Mouse (Mus musculus): ENCODE data around the gene Ece1. TPM values are rescaled to one million over a fixed set of nuclear protein-coding genes. Genes with fewer than 3 reads are reported as not detected.

Ece1 gene
- polyA plus RNA-seq (2016; fragmentation: Nextera tagmentation; extraction: Ambion mirVana): 20.1 and 38.1 TPM in 2 replicates

DNA sequence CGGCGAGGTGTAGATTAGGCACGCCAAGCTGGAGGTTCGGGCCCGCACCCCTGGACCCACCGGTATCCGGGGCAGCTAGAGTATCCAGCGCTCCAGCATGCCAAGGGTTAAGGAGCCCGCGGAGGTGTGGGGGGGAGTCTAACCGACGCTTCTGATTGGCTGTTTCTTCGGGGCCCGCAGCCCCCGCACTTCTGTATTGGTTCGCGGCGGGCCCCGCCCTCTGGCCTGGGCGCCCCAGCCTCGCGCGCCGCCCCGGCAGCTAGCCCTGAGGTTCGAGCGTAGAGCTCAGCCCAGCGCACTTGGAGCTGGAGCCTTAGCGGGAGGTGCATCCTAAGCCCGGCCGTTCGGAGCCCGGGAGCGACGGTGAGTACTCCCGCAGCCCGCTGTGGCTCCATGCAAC is at the start of gene Ece1:
TSS of gene Ece1 (plus strand) at position 219 of the 400 bp plus-strand sequence.
- H3K9me3 ChIP-seq (replicated peaks): no peaks in the 10 kb centered on the region
- peak within 1 kb of the TSS; percentile 45; the same call in 1 of the 2 replicates for H3K27ac ChIP-seq
- peak within 1 kb of the TSS; percentile 81 for H3K9ac ChIP-seq
- peak; percentile 93 for ATAC-seq (ENCODE audit: low FRiP score)
- H3K4me1 ChIP-seq: peaks cover 53% of the 10 kb centered on the region
- peak within 1 kb of the TSS; percentile 78 for H3K4me3 ChIP-seq
- 0% methylated on average over 36 of the region's 37 CpGs for WGBS
- H3K4me2 ChIP-seq (replicated peaks): peak within 1 kb of the TSS; percentile 86
- H3K36me3 ChIP-seq: no peaks in the 10 kb centered on the region
- no peaks in the 10 kb centered on the region for H3K27me3 ChIP-seq

DNA sequence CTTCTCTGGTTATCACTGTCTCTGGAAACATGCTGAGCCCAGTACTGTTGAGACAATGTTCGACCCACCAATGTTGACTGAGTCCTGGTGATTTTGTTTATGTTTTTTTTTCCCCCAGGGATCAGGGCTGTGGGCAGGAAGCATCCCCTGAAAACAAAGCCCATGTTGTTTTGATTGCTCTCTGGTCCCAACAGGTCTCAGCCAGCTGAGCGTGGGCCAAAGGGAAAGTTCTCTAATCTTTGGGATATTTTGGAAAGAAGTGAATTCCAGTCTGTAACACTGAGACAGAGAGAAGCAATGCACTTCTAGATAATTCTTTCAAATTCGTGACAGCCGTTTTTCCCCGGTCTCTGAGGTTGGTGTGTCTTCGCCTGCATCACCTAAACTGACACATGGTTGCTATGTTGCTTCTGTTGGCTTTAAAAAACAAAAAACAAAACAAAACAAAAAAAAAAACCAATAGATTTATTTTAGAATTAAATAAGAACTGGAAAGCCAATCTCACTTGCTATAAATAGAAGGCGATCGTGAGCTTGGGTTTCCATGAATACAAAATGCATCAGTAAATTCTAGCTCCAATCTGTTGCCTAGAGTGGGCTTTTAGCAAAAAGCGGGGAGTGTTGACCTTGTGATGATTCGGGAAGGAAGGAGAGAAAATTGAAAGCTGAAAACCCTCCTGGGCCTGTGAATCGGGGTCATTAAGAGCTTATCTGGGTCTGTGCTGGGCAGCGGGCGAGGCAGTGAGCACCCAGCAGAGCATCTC is 48.9 kb upstream of the Ece1 start:
- no peak for ATAC-seq (ENCODE audit: low FRiP score)
- Histone ChIP-seq H3K4me3 (no peak overlapping the region), H3K9ac (no peak overlapping the region), H3K9me3 (replicated peaks) (no peaks in the 10 kb centered on the region), H3K27ac (no peak overlapping the region), H3K36me3 (no peaks in the 10 kb centered on the region), H3K4me1 (peaks cover 5% of the 10 kb centered on the region; the same call in 1 of the 2 replicates), H3K27me3 (0 out of 2 replicates have a peak, but pooled peaks cover 6% of the 10 kb centered on the region), H3K4me2 (replicated peaks) (no peak overlapping the region)
- 66% methylated on average over 13 of the region's 13 CpGs for WGBS

DNA sequence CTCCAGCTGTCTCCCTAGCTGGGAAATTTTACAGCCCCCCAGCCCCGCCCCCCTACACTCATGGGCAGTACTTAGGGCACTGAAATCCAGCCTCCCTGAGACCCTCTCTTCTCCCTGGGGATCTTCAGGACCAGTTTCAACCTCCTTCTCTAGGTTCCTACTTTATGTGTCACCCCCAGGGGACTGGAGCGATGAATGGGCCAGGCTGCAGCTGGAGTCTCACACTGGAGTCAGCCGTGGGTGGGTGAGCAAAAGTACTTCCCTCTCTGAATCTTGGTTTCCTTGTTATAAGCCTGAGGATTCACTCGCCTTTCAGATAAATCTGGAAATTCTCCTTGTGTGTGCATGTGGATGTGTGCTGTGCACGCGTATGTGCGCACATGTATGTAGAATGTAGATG is 47.9 kb upstream of the Ece1 start:
- H3K9me3 ChIP-seq (replicated peaks): no peaks in the 10 kb centered on the region
- no peak overlapping the region for H3K9ac ChIP-seq
- H3K4me3 ChIP-seq: no peak overlapping the region
- ATAC-seq (ENCODE audit: low FRiP score): no peak
- H3K36me3 ChIP-seq: no peaks in the 10 kb centered on the region
- H3K4me1 ChIP-seq: peaks cover 5% of the 10 kb centered on the region; the same call in 1 of the 2 replicates
- 0 out of 2 replicates have a peak, but pooled peaks cover 6% of the 10 kb centered on the region for H3K27me3 ChIP-seq
- no peak overlapping the region for H3K27ac ChIP-seq
- no peak overlapping the region for H3K4me2 ChIP-seq (replicated peaks)
- WGBS: 77% methylated on average over 7 of the region's 7 CpGs

DNA sequence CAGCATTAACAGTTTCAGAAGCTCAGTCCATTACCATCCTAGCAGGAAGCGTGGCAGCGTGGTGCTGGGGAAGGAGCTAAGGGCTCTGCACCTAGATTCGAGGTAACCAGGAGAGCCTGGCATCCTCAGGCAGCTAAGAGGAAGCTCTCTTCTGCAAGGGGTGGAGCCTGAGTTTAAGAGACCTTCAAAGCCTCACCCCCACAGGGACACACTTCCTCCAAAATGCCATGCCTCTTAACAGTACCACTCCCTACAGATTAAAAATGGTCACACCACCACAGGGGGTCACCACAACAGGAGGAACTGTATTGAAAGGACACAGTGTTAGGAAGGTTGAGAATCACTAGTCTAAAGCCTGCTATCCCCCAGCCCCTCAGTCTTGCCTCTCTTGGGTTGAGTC is 46.6 kb upstream of the Ece1 start:
- WGBS: 78% methylated on average over 3 of the region's 3 CpGs
- Histone ChIP-seq H3K27me3 (no peaks in the 10 kb centered on the region), H3K36me3 (no peaks in the 10 kb centered on the region), H3K9ac (no peak overlapping the region), H3K4me1 (peaks cover 8% of the 10 kb centered on the region), H3K4me2 (replicated peaks) (no peak overlapping the region), H3K4me3 (no peak overlapping the region), H3K9me3 (replicated peaks) (peaks cover 4% of the 10 kb centered on the region; the same call in 1 of the 2 replicates), H3K27ac (no peak overlapping the region)
- no peak for ATAC-seq (ENCODE audit: low FRiP score)

DNA sequence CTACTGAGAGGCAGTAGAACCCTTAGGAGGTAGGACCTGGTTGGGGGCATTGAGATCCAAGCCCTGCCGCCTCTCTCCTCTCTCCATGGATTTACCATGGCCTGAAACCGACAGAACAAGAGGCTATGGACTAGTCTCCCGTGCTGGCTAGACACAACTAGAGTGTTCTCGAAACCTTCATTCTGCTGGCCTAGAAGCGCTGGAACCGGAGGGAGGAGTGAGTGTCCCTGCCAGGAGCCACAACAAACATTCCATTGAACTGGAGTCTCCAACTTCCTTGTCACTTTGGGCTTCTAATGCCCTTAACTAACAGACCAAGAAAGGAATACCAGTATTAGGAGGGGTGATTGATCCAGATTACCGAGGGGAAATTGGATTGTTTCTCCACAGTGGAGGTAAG is 45.8 kb upstream of the Ece1 start:
- H3K9ac ChIP-seq: no peak overlapping the region
- no peak for ATAC-seq (ENCODE audit: low FRiP score)
- no peak overlapping the region for H3K4me2 ChIP-seq (replicated peaks)
- H3K4me1 ChIP-seq: peaks cover 8% of the 10 kb centered on the region
- H3K27me3 ChIP-seq: no peaks in the 10 kb centered on the region
- peaks cover 4% of the 10 kb centered on the region; the same call in 1 of the 2 replicates for H3K9me3 ChIP-seq (replicated peaks)
- WGBS: 75% methylated on average over 7 of the region's 7 CpGs
- H3K27ac ChIP-seq: no peak overlapping the region
- no peaks in the 10 kb centered on the region for H3K36me3 ChIP-seq
- no peak overlapping the region for H3K4me3 ChIP-seq

DNA sequence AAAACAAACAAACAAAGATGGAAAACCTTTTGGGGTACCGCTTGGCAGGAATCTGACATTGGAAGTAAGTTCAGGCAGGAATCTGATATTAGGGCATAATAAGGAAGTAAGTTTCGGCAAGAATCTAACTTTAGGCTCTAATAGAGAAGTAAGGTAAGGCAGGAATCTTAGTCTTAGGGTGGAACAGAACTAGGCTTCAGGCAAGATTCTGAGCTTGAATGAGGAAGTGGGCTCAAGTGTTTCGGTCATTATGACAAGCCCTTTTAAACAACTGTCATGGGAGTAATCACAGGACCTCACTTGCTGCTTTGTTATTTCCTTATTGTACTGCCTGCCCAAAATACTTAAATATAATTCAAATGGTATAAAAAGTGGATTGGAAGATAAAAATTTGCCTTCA is 43.7 kb upstream of the Ece1 start:
- H3K27ac ChIP-seq: no peak overlapping the region
- no peak overlapping the region for H3K9ac ChIP-seq
- H3K4me3 ChIP-seq: no peak overlapping the region
- H3K4me2 ChIP-seq (replicated peaks): no peak overlapping the region
- H3K36me3 ChIP-seq: no peaks in the 10 kb centered on the region
- ATAC-seq (ENCODE audit: low FRiP score): no peak
- 96% methylated on average over 3 of the region's 3 CpGs for WGBS
- H3K4me1 ChIP-seq: peaks cover 8% of the 10 kb centered on the region
- no peaks in the 10 kb centered on the region for H3K27me3 ChIP-seq
- H3K9me3 ChIP-seq (replicated peaks): peaks cover 4% of the 10 kb centered on the region; the same call in 1 of the 2 replicates

DNA sequence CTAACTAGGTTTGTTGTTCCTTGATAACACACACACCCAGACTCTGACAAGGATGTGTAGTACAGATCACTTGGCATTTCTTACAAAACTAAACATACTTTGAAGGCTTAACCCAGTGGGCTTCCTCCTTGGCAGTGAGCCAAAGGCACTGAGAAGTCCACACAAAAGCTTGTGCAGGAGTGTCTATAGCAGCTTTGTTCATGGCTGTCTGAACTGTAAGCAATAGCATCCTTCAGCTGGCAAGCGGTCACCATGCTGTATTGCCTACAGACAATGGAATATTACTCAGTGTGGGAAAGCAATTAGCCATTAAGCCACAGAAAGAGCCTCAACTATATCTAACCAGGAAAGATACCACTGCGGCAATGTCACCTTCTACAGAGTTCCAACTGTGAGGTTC is 42.5 kb upstream of the Ece1 start:
- no peaks in the 10 kb centered on the region for H3K36me3 ChIP-seq
- H3K27me3 ChIP-seq: no peaks in the 10 kb centered on the region
- ATAC-seq (ENCODE audit: low FRiP score): peak; percentile 66
- 58% methylated on average over 2 of the region's 2 CpGs for WGBS
- no peak overlapping the region for H3K4me3 ChIP-seq
- no peak overlapping the region for H3K9ac ChIP-seq
- no peak overlapping the region for H3K27ac ChIP-seq
- peaks cover 4% of the 10 kb centered on the region; the same call in 1 of the 2 replicates for H3K9me3 ChIP-seq (replicated peaks)
- peaks cover 2% of the 10 kb centered on the region; the same call in 1 of the 2 replicates for H3K4me1 ChIP-seq
- no peak overlapping the region for H3K4me2 ChIP-seq (replicated peaks)

DNA sequence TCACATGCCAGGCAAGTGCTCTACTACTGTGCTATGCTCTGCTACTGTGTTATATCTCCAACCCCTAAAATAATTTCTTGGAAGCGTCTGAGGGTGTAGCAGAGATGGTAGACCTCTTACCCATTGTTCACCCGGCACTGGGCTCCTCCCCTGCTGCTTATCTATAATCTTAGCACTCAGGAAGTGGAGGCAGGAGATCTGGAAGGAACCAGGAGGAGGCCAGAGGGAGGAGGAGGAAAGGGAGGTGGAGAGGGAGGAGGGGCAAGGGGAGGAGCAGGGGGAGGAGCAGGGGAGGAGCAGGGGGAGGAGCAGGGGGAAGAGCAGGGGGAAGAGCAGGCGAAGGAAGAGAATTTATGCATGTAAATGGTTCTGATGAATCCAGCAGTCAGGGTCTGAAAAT is 41.3 kb upstream of the Ece1 start:
- Histone ChIP-seq H3K9ac (no peak overlapping the region), H3K4me1 (peaks cover 2% of the 10 kb centered on the region; the same call in 1 of the 2 replicates), H3K4me3 (no peak overlapping the region), H3K9me3 (replicated peaks) (peaks cover 4% of the 10 kb centered on the region; the same call in 1 of the 2 replicates), H3K36me3 (no peaks in the 10 kb centered on the region), H3K27ac (no peak overlapping the region), H3K4me2 (replicated peaks) (no peak overlapping the region), H3K27me3 (no peaks in the 10 kb centered on the region)
- 62% methylated on average over 3 of the region's 3 CpGs for WGBS
- no peak for ATAC-seq (ENCODE audit: low FRiP score)

DNA sequence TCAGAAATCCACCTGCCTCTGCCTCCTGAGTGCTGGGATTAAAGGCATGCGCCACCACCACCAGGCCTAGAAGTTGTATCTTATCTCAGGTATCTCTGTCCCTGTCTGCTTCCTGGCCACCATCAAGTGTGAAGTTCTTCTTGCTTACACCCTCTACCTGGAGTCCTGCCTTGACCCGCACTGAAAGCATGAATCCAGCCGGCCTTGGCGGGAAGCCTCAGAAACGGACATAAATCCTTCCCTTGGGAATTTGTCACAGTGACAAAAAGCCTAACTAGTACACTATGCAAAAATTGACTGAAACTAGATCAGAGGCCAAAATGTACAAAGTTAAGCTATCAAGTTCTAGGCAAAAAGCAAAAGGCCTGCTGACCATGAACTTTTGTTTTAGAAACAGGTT is 39.5 kb upstream of the Ece1 start:
- no peaks in the 10 kb centered on the region for H3K36me3 ChIP-seq
- no peak for ATAC-seq (ENCODE audit: low FRiP score)
- no peak overlapping the region for H3K4me2 ChIP-seq (replicated peaks)
- WGBS: 96% methylated on average over 5 of the region's 5 CpGs
- no peak overlapping the region for H3K4me3 ChIP-seq
- H3K4me1 ChIP-seq: peaks cover 2% of the 10 kb centered on the region; the same call in 1 of the 2 replicates
- H3K9me3 ChIP-seq (replicated peaks): peaks cover 4% of the 10 kb centered on the region; the same call in 1 of the 2 replicates
- H3K27me3 ChIP-seq: no peaks in the 10 kb centered on the region
- no peak overlapping the region for H3K9ac ChIP-seq
- H3K27ac ChIP-seq: no peak overlapping the region

DNA sequence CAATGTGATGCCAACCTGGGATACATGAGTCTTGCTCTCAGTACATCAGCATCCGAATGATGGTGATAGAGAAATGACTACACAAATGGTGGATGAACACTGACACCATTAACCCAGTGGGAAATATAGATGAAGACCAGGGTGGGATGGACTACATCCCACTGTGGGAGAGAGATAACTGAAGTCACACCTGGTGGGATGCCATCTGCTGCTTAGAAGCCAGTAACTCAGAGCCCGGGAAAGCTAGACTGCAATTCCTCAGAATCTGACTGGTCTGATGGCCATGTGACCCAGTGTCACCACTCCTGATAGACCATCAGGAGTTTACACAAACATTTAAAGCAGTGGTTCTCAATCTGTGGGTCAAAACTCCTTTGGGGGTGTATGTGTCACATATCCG is 38.5 kb upstream of the Ece1 start:
- Histone ChIP-seq H3K27me3 (no peaks in the 10 kb centered on the region), H3K27ac (no peak overlapping the region), H3K36me3 (no peaks in the 10 kb centered on the region), H3K9me3 (replicated peaks) (peaks cover 4% of the 10 kb centered on the region; the same call in 1 of the 2 replicates), H3K9ac (no peak overlapping the region), H3K4me2 (replicated peaks) (no peak overlapping the region), H3K4me3 (no peak overlapping the region), H3K4me1 (peaks cover 2% of the 10 kb centered on the region; the same call in 1 of the 2 replicates)
- no peak for ATAC-seq (ENCODE audit: low FRiP score)
- 91% methylated on average over 3 of the region's 3 CpGs for WGBS

DNA sequence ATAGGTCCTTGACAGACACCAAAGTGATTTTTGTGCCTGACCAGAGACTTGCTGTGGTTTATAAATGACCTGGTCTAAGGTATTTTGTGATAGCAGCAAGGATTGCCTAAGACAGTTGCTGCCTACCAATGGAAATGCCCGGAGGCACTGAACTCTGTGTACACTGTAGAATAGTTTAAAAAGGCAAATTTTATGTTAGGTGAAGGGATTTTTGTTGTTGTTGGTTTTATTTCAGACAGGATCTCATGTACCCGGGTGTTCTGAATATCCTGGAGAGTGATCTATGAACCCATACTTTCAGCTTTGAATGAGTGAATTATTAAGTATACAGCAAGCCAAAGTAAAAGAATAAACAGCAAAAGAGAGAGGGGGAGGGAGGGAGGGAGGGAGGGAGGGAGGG is 37.2 kb upstream of the Ece1 start:
- Histone ChIP-seq H3K4me3 (no peak overlapping the region), H3K27ac (no peak overlapping the region), H3K36me3 (no peaks in the 10 kb centered on the region), H3K9ac (no peak overlapping the region), H3K4me1 (no peaks in the 10 kb centered on the region), H3K9me3 (replicated peaks) (peaks cover 2% of the 10 kb centered on the region; the same call in 1 of the 2 replicates), H3K4me2 (replicated peaks) (no peak overlapping the region), H3K27me3 (peaks cover 10% of the 10 kb centered on the region)
- 92% methylated on average over 2 of the region's 2 CpGs for WGBS
- no peak for ATAC-seq (ENCODE audit: low FRiP score)

DNA sequence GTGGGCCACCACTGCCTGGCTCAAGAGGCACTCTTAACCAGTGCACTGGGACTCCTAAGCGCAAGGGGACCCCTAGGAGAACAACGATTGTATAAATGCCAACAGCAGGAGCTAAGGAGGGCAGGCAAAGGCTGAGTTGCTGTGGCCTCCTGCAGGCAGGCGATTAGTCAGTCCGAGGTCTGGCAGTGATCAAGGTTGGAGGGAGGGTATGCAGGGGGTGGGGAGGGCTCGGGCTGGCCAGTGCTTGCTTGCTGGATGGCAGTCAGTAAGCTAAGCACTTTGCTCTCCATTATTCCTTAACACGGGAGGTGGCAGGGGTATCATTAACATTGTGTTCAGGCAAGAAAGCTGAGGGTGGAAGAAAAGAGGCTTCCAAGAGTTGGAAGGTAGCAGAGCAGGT is 31.7 kb upstream of the Ece1 start:
- Histone ChIP-seq H3K36me3 (no peaks in the 10 kb centered on the region), H3K4me3 (no peak overlapping the region), H3K9me3 (replicated peaks) (no peaks in the 10 kb centered on the region), H3K27me3 (peaks cover 18% of the 10 kb centered on the region), H3K4me2 (replicated peaks) (no peak overlapping the region), H3K4me1 (no peaks in the 10 kb centered on the region), H3K9ac (no peak overlapping the region), H3K27ac (no peak overlapping the region)
- 22% methylated on average over 6 of the region's 6 CpGs for WGBS
- ATAC-seq (ENCODE audit: low FRiP score): no peak

DNA sequence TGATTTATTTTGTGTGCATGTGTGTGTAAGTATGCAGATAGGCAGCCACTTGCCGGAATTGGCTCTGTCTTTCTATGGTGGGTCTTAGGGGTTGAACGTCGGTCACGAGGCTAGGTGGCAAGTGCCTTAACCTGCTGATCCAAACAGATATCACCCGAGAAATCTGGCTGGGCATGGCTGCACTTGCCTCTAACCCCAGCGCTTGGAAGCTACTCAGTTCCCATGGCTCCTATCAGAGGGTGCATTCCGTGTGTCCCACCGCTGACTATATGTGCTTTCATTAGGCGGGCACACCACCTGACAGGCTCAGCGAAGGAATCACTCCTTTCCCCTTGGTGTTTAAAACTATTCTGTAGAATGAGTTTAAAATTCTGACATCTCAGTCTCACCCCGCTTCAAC is 30.4 kb upstream of the Ece1 start:
- Histone ChIP-seq H3K27me3 (peaks cover 21% of the 10 kb centered on the region), H3K9ac (no peak overlapping the region), H3K9me3 (replicated peaks) (no peaks in the 10 kb centered on the region), H3K36me3 (no peaks in the 10 kb centered on the region), H3K4me3 (no peak overlapping the region), H3K27ac (no peak overlapping the region), H3K4me2 (replicated peaks) (no peak overlapping the region), H3K4me1 (no peaks in the 10 kb centered on the region)
- WGBS: 84% methylated on average over 11 of the region's 11 CpGs
- no peak for ATAC-seq (ENCODE audit: low FRiP score)
